Mouse (Mus musculus) ES-E14 (cell line): ENCODE data around the gene D630023F18Rik. TPM values are rescaled to one million over a fixed set of nuclear protein-coding genes. Genes with fewer than 3 reads are reported as not detected.

ENCODE experiments used
- DNase-seq: peaks from one replicate; pipeline ENCODE4 v3.0.0-alpha.2; 2013; ENCODE audit warnings: low read depth, low spot score
- H3K27ac ChIP-seq: 2 replicates; pipeline ENCODE4 v1.5.1; 2012; ENCODE audit warnings: low read depth, mild to moderate bottlenecking, low read length, moderate library complexity, mixed read lengths; ENCODE audit not compliant: poor library complexity, insufficient read depth, severe bottlenecking
- H3K36me3 ChIP-seq: 2 replicates; pipeline ENCODE4 v1.6.1; 2012; ENCODE audit warnings: mild to moderate bottlenecking, low read length, moderate library complexity, mixed read lengths; ENCODE audit not compliant: control insufficient read depth, poor library complexity, insufficient read depth, severe bottlenecking
- H3K4me1 ChIP-seq, 2 experiments: fragments of 150-350 bp in 1 of 2; sonication (generic) in 1 of 2; 2 replicates each; pipeline ENCODE4 v1.6.1; 2012; ENCODE audit warnings: low read length in 2 of 2, mild to moderate bottlenecking in 1 of 2, mixed read lengths in 1 of 2; ENCODE audit not compliant: control insufficient read depth in 2 of 2, insufficient read depth in 2 of 2, poor library complexity in 1 of 2
- H3K4me3 ChIP-seq, 2 experiments: fragments of 150-350 bp in 1 of 2; sonication (generic) in 1 of 2; 2 replicates each; pipeline ENCODE4 v1.5.1; 2012; ENCODE audit warnings: low read length in 2 of 2, low read depth in 1 of 2, mild to moderate bottlenecking in 1 of 2, mixed read lengths in 1 of 2; ENCODE audit not compliant: insufficient read depth in 1 of 2, poor library complexity in 1 of 2, severe bottlenecking in 1 of 2
- H3K9ac ChIP-seq: 2 replicates; pipeline ENCODE4 v1.6.1; 2012; ENCODE audit warnings: low read depth, mild to moderate bottlenecking, low read length, mixed read lengths; ENCODE audit not compliant: poor library complexity, insufficient read depth, severe bottlenecking
- H3K9me3 ChIP-seq: fragments of 150-350 bp; sonication (generic); 2 replicates; pipeline ENCODE4 v1.6.1; 2012; ENCODE audit warnings: low read depth, mild to moderate bottlenecking, low read length; ENCODE audit not compliant: control insufficient read depth, insufficient read depth
- CHD2 ChIP-seq: IDR thresholded peaks from 2 replicates; pipeline ENCODE4 v1.6.1; 2014; ENCODE audit warnings: mild to moderate bottlenecking, low read depth, low read length, inconsistent platforms
- HCFC1 ChIP-seq: IDR thresholded peaks from 2 replicates; pipeline ENCODE4 v1.6.1; 2012; ENCODE audit warnings: low read length, inconsistent platforms, borderline replicate concordance; ENCODE audit not compliant: insufficient read depth
- MAFK ChIP-seq: IDR thresholded peaks from 2 replicates; pipeline ENCODE4 v1.6.1; 2014; ENCODE audit warnings: mild to moderate bottlenecking, low read depth, low read length, inconsistent platforms; ENCODE audit not compliant: insufficient read depth
- ZC3H11A ChIP-seq: IDR thresholded peaks from 2 replicates; pipeline ENCODE4 v1.6.1; 2012; ENCODE audit warnings: low read depth, mild to moderate bottlenecking, inconsistent platforms, low read length, borderline replicate concordance
- ZNF384 ChIP-seq: IDR thresholded peaks from 2 replicates; pipeline ENCODE4 v1.6.1; 2012; ENCODE audit warnings: low read depth, low read length, inconsistent platforms
- in situ Hi-C, 2 experiments: fragments of 600-800 bp; cut with MboI; formaldehyde crosslinking; loops; one replicate each; pipeline ENCODE4 v1.15.1; 2025; ENCODE audit warnings: low sequenced_read_pairs in 2 of 2, inconsistent platforms in 1 of 2; ENCODE audit not compliant: unreplicated experiment in 2 of 2
- total RNA-seq: library from RNA; depleted of rRNA; stranded (reverse); fragments of 300-350 nt; gene quantifications from 2 replicates; pipeline ENCODE4 v1.2.3, GENCODE M21; 2012

The D630023F18Rik gene
- total RNA-seq, 1 experiment: 4.7 TPM

DNA sequence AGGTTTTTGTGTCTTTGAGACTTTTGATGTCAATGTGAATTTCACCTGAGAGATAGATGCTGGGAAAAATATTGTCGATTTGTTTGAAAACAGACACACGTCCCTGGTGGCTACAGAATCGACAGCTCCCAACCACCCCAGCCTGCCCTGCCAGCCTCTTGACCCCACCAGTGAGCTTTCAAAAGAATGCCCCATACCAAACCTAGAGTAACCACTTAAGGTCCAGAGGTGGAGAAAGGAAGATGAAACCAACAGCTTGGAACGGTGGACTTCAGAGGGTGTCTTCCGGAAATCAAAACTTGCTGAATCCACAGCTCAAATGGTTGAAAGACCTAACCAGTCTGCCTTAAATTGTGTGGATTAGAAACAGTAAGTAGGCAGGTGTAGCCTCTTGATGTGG, 24.3 kb upstream of the D630023F18Rik start:
- no peak for DNase-seq
- H3K4me3 ChIP-seq: no peak overlapping the region
- H3K27ac ChIP-seq: no peak overlapping the region
- H3K9me3 ChIP-seq: no peaks in the 10 kb centered on the region
- H3K9ac ChIP-seq: no peak overlapping the region
- TF ChIP-seq HCFC1 (no peak), CHD2 (no peak)
- no peaks in the 10 kb centered on the region for H3K36me3 ChIP-seq
- H3K4me1 ChIP-seq: no peaks in the 10 kb centered on the region
- in situ Hi-C loops: no loop called here

GRCm38 (mm10) chr1:65146601-65147000, 23.6 kb upstream of the D630023F18Rik start:
- Histone ChIP-seq H3K9ac (no peak overlapping the region), H3K9me3 (no peaks in the 10 kb centered on the region), H3K4me3 (no peak overlapping the region), H3K4me1 (no peaks in the 10 kb centered on the region), H3K36me3 (no peaks in the 10 kb centered on the region), H3K27ac (no peak overlapping the region)
- no peak for DNase-seq
- TF ChIP-seq ZNF384: no peak
- TF ChIP-seq ZC3H11A: no peak
- in situ Hi-C loops: no loop called here

DNA sequence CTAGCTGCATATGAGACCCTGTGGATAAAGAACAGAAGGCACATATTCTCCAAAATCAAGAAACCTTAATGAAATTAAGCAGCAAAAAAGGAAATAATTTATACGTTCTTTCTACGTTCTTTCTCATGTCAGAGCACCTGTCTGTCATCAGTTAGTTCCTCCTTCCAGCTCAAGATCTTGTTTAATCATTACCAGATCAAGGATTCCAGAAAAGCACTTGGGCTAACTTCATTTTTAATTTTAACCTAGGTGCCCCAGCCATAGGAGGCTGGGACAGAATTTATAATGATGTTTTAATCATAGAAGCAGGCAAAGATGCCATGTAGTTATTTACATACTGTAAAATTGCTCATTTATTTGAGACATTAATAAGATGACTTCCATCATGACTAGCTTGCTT, 21.8 kb upstream of the D630023F18Rik start:
- H3K36me3 ChIP-seq: no peaks in the 10 kb centered on the region
- H3K27ac ChIP-seq: no peak overlapping the region
- no peak for TF ChIP-seq ZNF384
- TF ChIP-seq MAFK: no peak
- no peak for TF ChIP-seq HCFC1
- H3K4me3 ChIP-seq: no peak overlapping the region
- H3K4me1 ChIP-seq: no peaks in the 10 kb centered on the region
- no peak overlapping the region for H3K9ac ChIP-seq
- H3K9me3 ChIP-seq: no peaks in the 10 kb centered on the region
- DNase-seq: no peak
- in situ Hi-C loops: no loop called here

- no peak for DNase-seq
- no peak overlapping the region for H3K4me3 ChIP-seq
- no peaks in the 10 kb centered on the region for H3K36me3 ChIP-seq
- TF ChIP-seq ZNF384 (no peak), ZC3H11A (no peak), CHD2 (no peak), HCFC1 (no peak), MAFK (no peak)
- H3K27ac ChIP-seq: no peak overlapping the region
- H3K4me1 ChIP-seq: no peaks in the 10 kb centered on the region
- in situ Hi-C loops: no loop called here
- H3K9me3 ChIP-seq: no peaks in the 10 kb centered on the region
- H3K9ac ChIP-seq: no peak overlapping the region
Measured at GRCm38 (mm10) chr1:65137560-65137959, 14.5 kb upstream of the D630023F18Rik start.

- H3K9me3 ChIP-seq: no peaks in the 10 kb centered on the region
- no peak overlapping the region for H3K9ac ChIP-seq
- no peak for TF ChIP-seq HCFC1
- TF ChIP-seq ZC3H11A: no peak
- no peak for TF ChIP-seq MAFK
- no peak for TF ChIP-seq CHD2
- TF ChIP-seq ZNF384: no peak
- H3K4me1 ChIP-seq: no peaks in the 10 kb centered on the region
- H3K4me3 ChIP-seq: no peak overlapping the region
- DNase-seq: no peak
- H3K27ac ChIP-seq: no peak overlapping the region
- in situ Hi-C loops: no loop called here
- no peaks in the 10 kb centered on the region for H3K36me3 ChIP-seq
Measured at GRCm38 (mm10) chr1:65132833-65133232, 9.8 kb upstream of the D630023F18Rik start.
